Mouse (Mus musculus) 3T3-L1 (cell line): ENCODE measurements at regions not wholly inside any gene's neighbourhood (a gene's known extent, or its start where the extent isn't known, plus 50 kb on each side); places are given as distances from the start of the nearest gene placed in this dataset.

Experiments
- DNase-seq: peaks from one replicate; pipeline ENCODE4 v3.0.0-alpha.2; 2015; ENCODE audit warnings: low read depth, low spot score

GRCm38 (mm10) chr11:117036977-117037376 is 78.0 kb upstream of the Sec14l1 start:
- no peak for DNase-seq

- no peak for DNase-seq
Measured at GRCm38 (mm10) chr11:117038282-117039106, 76.5 kb upstream of the Sec14l1 start.

GRCm38 (mm10) chr11:117040829-117041228 is 74.1 kb upstream of the Sec14l1 start:
- no peak for DNase-seq

GRCm38 (mm10) chr11:117042336-117042735 is 72.6 kb upstream of the Sec14l1 start:
- no peak for DNase-seq

GRCm38 (mm10) chr11:117043524-117043923 is 71.4 kb upstream of the Sec14l1 start:
- peak; percentile 64 for DNase-seq

GRCm38 (mm10) chr11:117044731-117045130 is 70.2 kb upstream of the Sec14l1 start:
- no peak for DNase-seq

GRCm38 (mm10) chr11:117046636-117047035 is 68.3 kb upstream of the Sec14l1 start:
- no peak for DNase-seq

GRCm38 (mm10) chr11:117047172-117047950 is 67.6 kb upstream of the Sec14l1 start:
- no peak for DNase-seq

GRCm38 (mm10) chr11:117048911-117049310 is 66.1 kb upstream of the Sec14l1 start:
- no peak for DNase-seq

- DNase-seq = no peak
Measured at GRCm38 (mm10) chr11:117050788-117051187, 64.2 kb upstream of the Sec14l1 start.

- peak; percentile 78 for DNase-seq
Measured at GRCm38 (mm10) chr11:117056958-117057357, 58.0 kb upstream of the Sec14l1 start.

GRCm38 (mm10) chr11:117057451-117057850 is 57.5 kb upstream of the Sec14l1 start:
- DNase-seq = peak; percentile 66

- no peak for DNase-seq
Measured at GRCm38 (mm10) chr11:117059120-117059519, 55.8 kb upstream of the Sec14l1 start.

- no peak for DNase-seq
Measured at GRCm38 (mm10) chr11:117059981-117060705, 54.8 kb upstream of the Sec14l1 start.

GRCm38 (mm10) chr11:117060706-117061337 is 54.1 kb upstream of the Sec14l1 start:
- no peak for DNase-seq

GRCm38 (mm10) chr11:117062772-117063499 is 52.0 kb upstream of the Sec14l1 start:
- DNase-seq = no peak
